Mouse (Mus musculus) lung, adult 2 months (tissue): ENCODE results near the gene Por.

Source experiments
- CTCF ChIP-seq: fragments of 200-500 bp; IDR thresholded peaks from 2 replicates; pipeline ENCODE4 v1.5.1; 2011; ENCODE audit warnings: mild to moderate bottlenecking, low read length, control low read depth; ENCODE audit not compliant: insufficient read depth
- POLR2A ChIP-seq: fragments of 200-500 bp; IDR thresholded peaks from 2 replicates; pipeline ENCODE4 v1.6.1; 2011; ENCODE audit warnings: low read depth, mild to moderate bottlenecking, control low read depth, low read length, borderline replicate concordance; ENCODE audit errors: extremely low read depth

- TF ChIP-seq POLR2A (no peak), CTCF (no peak)
Observed at GRCm38 (mm10) chr5:135712803-135713202, 43.0 kb downstream of the Por start.
